Mouse (Mus musculus) layer of hippocampus, postnatal 10 days (tissue): Measurements from ENCODE around the gene Mvb12b. TPM values are rescaled to one million over a fixed set of nuclear protein-coding genes. Genes with fewer than 3 reads are reported as not detected.
A peak's percentile ranks its signal among the peaks of the same experiment; 100 is the strongest.
"Not testable (repeated sequence)": the region's sequence is repeated elsewhere in the genome, so short reads cannot be mapped to it uniquely, and the experiment has no call there.

Source experiments
- DNase-seq, 2 experiments: peaks; one replicate each; pipeline ENCODE4 v3.0.0; 2021; ENCODE audit warnings: low spot score in 2 of 2
- long read RNA-seq: library from polyadenylated mRNA; stranded (forward); transcript quantifications from one replicate; pipeline ENCODE4 v2.0.0, GENCODE M21; 2023
- total RNA-seq, 2 experiments: library from RNA; stranded (reverse); gene quantifications; 2 replicates each; pipeline ENCODE4 v1.2.3; 2021

Gene Mvb12b
- total RNA-seq, result 100 to 1,000 TPM; 114 to 115 TPM
- long read RNA-seq, full-length matches to known transcripts, result 2 of 10 reads
- long read RNA-seq, partial matches to known transcripts, result 0 of 10 reads
- long read RNA-seq, other reads (novel, unspliced or antisense), result 8 of 10 reads

GRCm38 (mm10) chr2:33887328-33888099, at the start of gene Mvb12b:
Gene Mvb12b (minus strand): TSS chr2:33887946.
- DNase-seq, result peak; percentile 71 to 75

- DNase-seq, result no peak
These were observed 48.0 kb upstream of the Mvb12b start for GRCm38 (mm10) chr2:33935756-33936155.

GRCm38 (mm10) chr2:33933606-33934510, 46.1 kb upstream of the Mvb12b start:
- no peak for DNase-seq

DNA sequence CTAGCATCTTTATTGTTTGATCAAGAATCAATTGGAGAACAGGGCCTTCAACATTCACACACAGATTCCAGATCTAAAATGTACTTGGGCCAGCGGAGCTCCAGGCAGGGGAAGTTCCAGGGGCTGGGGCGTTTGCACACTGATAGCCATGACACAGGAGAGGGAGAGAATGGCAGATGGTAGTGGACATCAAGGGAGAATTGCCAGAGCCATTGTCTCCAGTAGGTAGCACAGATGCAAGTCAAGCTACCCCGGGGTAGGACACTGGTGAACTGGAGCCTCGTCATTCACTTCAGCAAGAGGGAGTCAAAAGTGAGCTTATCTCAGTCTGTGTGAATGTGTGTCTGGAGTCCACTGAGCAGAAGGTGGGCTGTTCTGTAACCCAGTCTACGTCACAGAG, 43.4 kb upstream of the Mvb12b start:
- no peak for DNase-seq

DNA sequence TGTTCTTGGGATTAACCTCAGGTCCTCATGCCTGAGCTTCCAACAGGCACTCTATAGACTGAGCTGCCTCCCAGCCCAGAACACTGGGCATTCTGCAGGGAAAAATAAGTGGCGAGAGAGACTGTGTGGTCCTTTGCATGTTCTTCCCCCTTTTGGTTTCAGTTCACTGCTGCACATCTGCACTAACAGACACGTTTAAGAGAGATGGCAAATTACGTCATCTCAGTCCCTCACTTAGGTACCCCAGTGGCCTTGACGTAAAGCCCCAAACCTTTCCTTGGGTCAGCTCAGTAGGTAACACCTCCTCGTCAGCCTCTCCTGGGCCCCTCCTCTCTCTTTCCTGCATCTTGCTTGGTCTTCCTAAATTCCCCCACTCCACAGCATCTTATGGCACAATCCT, 37.5 kb upstream of the Mvb12b start:
- DNase-seq, result no peak

- DNase-seq, result no peak
These were observed 35.7 kb upstream of the Mvb12b start for GRCm38 (mm10) chr2:33923482-33923881.

DNA sequence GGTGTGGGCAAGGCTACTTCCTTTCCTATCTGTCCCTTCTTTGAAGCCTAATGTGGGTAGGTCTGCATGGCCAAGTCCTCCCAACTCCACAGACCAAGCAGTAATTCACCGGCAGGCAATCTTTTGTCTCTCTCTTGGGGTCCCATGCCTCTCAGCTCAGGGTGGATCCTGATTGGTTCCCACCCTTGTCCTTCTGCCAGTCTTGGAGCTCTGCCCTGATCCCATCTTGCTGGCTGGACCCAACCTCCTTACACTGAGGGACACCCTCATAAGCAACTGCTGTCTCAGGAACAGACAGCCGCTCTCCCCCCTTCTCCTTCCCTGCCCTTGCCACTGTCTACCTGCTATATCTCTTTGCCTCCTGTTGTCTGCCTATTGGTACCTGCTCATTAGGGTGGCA, 34.7 kb upstream of the Mvb12b start:
- no peak for DNase-seq

DNA sequence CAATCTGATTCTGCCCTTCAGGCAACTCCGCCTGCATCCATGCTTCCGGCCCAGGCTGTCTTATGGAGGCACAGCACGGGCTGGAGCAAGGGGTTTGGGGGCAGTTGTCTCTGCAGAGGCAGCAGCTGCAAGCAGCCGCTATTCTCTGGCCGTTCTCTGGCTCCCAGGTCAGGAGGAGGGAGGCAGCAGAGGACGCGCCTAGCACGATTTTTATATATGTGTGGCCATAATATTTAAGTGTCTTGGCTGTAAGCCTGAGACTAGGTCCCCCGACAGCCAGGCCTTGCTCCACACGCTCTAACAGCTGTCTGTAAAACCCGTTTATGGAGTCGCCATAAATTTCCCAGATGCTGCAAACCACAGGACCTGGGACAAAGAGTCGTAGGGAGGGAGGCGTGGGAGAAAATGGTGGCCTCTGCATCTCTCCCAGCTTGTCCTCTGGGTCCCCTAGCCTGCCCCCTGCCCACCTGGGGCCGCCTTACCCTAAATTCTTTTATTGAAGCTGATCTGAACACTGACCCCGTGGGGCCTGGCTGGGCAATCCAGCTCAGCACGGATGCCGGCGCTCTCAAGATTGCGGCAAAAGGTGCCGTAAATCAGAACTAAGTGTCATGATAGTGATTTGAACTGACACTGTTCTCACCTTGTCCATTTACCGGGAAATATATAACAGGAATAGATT, 32.3 kb upstream of the Mvb12b start:
- no peak for DNase-seq

- no peak for DNase-seq
These were observed 31.1 kb upstream of the Mvb12b start for GRCm38 (mm10) chr2:33918824-33919223.

DNA sequence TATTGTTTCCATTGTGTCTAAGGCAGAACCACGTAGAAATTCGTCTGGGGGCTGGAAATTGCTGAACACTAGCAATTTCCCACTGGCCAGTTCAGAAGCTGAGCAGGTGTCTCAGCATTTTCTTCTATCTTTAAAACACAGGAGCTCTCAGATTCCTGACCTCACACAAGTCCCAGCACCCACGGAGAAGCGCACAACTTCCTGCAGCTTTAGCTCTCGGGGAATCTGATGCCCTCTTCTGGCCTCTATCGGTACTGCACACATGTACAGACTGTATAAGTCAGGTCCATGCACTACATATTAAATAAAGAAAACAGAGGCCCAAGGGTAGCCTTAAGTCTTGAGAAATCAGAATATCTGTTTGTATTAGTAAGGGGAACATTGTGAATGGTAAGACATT, 30.6 kb upstream of the Mvb12b start:
- peak in 1 of 2 experiments; percentile 35 for DNase-seq

DNA sequence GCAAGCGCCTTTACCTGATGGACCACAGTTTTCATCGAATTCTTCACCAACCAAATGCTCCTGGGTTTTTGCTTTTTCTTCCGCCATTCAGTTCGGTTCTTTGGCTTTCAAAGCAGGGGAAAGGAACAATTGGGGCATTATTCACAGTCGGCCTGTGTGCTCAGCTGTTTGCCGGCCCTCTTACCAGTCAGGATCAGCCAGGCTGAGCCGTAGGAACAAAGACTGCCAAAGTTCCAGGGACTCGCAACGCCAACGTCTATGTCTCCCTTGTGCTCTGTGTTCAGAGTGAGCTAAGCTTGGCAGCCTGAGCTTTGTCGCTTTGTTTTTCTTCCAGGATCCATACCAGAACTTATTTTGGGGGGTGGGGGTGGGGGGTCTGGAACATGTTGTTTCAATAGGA, 28.9 kb upstream of the Mvb12b start:
- peak; percentile 27 to 30 for DNase-seq

- DNase-seq, result no peak
These were observed 27.3 kb upstream of the Mvb12b start for GRCm38 (mm10) chr2:33914998-33915397.

DNA sequence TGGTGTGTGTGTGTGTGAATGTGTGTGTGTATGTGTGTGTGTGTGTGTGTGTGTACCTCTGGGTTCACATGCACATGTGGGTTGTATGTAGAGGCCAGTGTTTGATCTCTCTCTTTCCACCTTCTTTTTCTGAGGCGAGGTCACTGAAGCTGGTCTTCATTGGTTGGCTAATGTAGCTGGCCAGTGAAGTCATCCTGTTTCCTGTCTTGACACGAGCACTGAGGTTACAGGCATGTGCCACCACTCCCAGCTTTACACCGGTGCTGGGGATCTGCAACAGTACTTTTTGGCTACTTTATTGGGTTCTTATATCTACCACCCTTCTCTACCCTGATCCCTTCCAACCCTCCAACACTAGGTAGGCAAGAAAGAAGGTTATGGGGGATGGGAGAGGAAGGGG, 26.6 kb upstream of the Mvb12b start:
- DNase-seq, result no peak

GRCm38 (mm10) chr2:33913598-33913997, 25.9 kb upstream of the Mvb12b start:
- not testable (repeated sequence) for DNase-seq

GRCm38 (mm10) chr2:33912741-33913140, 25.0 kb upstream of the Mvb12b start:
- no peak for DNase-seq

GRCm38 (mm10) chr2:33908374-33908773, 20.6 kb upstream of the Mvb12b start:
- DNase-seq, result no peak

- DNase-seq, result no peak
These were observed 19.4 kb upstream of the Mvb12b start for GRCm38 (mm10) chr2:33907174-33907573.

DNA sequence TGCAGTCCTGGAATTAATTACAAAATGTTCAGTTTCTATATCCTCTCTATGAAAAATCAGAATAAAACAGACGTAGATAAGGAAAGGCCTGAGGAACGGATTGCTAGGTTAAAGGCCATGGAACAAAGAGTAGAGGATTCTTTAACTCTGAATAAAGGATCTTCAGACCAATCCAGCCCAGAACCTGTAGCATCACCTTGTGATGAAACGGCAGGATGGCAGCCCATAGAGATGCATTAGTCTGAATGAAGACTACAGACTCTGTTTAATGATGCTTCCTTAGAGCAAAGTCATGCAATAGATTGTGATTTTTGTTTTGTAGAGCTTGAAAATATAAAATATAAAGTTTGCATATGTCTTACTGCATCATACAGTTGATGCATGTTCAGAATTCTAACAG, 8.1 kb upstream of the Mvb12b start:
- DNase-seq, result no peak

- DNase-seq, result no peak
These were observed 5.4 kb upstream of the Mvb12b start for GRCm38 (mm10) chr2:33893151-33893550.

DNA sequence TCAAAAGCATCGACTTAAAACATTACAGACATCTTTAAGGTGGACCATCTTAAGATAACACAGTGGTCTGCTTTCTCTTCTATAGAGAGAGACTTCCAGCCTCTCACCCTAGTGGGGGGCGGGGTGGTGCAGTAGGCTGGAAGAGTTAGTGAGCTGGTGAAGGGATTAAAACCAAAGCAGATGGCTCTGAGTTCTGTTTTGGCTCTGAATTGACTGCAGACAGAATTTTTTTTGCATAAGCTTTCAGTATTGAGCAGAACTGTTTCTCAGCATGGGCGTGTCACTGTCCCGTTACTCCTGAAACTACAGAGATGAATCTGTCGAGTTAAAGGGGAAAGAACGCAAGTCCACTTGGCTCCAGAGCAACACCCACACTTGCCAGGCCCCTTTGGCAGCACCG, 4.6 kb upstream of the Mvb12b start:
- no peak for DNase-seq

DNA sequence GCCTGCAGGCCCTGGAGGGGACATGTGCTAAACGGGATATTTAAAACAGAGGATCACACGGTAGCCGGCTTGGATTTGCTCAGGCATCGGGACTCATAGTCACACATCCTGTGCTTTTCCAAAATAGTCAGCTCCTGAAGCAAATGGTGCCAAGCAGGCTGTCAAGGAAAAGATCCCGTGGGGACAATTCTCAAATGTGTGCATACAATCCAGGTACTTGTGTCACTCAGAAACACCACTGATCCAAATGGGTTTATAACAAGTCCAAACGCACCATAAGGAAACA, 297 bp upstream of the Mvb12b start:
- no peak for DNase-seq
